Mouse (Mus musculus) spleen, postnatal 14 days (tissue): ENCODE measurements around the gene Prmt3.

ENCODE experiments used
- DNase-seq, 2 experiments: peaks; one replicate each; pipeline ENCODE4 v3.0.0; 2021 to 2022; ENCODE audit warnings: low spot score in 2 of 2

Prmt3 gene

DNA sequence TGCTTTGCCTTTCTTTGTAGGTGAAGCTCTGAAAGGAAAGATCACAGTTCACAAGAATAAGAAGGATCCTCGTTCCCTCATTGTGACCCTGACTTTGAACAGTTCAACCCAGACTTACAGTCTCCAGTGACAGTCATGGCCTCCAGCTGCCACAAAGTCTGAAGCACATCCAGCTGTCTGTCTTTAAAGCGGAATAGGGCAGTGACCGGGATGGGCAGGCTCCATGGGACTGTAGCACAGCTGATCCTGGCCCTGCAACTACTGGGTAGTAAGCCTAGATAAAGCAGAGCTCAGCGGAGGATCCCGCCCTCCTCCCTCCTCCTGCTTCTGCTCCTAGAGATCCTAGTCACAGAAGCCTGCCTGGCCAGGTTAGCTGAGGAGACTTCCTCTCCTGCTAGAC, 79.2 kb downstream of the Prmt3 start:
- no peak for DNase-seq

GRCm38 (mm10) chr7:49858257-49858656, 80.1 kb downstream of the Prmt3 start:
- DNase-seq, result no peak

DNA sequence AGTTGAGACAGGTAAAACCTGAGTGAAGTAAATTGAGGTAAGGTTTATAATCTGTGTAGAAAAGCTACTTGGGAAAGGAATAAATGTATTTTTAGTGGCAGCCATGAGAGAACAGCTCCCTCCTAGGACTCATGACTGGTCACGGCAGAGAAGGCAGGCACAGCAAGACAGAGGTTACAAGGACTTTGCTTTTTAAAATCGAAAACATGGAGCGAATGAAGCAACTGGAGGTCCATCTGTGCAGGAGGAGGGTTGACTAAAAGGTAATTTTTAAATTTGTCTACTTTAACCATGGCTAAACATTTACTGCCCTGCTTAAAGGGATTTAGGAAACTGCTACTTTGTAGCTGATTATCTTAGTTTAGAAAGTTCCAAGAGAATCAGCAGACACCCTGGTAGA, 81.7 kb downstream of the Prmt3 start:
- no peak for DNase-seq

GRCm38 (mm10) chr7:49861196-49861595, 83.0 kb downstream of the Prmt3 start:
- DNase-seq, result no peak

- DNase-seq, result no peak
Measured at GRCm38 (mm10) chr7:49863753-49864152, 85.6 kb downstream of the Prmt3 start.

DNA sequence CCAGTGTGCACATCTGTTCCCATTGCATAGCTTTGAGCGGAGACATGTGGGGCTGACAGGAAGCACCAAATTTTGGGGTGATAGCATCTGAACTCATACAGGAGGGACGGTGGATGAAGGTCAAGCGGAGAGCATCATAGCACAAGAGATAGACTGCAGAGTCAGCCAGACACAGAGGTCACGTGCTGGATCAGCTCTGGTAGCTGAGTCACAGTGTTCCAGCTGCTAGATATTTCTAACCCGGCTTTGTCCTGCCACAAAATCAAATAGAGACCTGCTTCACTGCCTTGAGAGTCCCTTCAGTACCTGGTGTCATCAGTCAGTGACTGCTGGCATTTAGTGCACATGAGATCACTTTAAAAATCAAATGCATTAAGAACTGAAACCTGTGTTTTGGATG, 91.5 kb downstream of the Prmt3 start:
- DNase-seq, result no peak

GRCm38 (mm10) chr7:49870276-49870675, 92.1 kb downstream of the Prmt3 start:
- DNase-seq, result no peak

- DNase-seq, result no peak
Measured at GRCm38 (mm10) chr7:49877307-49877706, 99.2 kb downstream of the Prmt3 start.

- DNase-seq, result no peak
Measured at GRCm38 (mm10) chr7:49879051-49879450, 100.9 kb downstream of the Prmt3 start.

- DNase-seq, result no peak
Measured at GRCm38 (mm10) chr7:49879998-49880707, 102.0 kb downstream of the Prmt3 start.

GRCm38 (mm10) chr7:49882288-49882687, 104.1 kb downstream of the Prmt3 start:
- no peak for DNase-seq

GRCm38 (mm10) chr7:49882694-49883389, 104.7 kb downstream of the Prmt3 start:
- DNase-seq, result no peak

GRCm38 (mm10) chr7:49887776-49888390, 109.7 kb downstream of the Prmt3 start:
- no peak for DNase-seq

GRCm38 (mm10) chr7:49894786-49895185, 116.6 kb downstream of the Prmt3 start:
- no peak for DNase-seq

GRCm38 (mm10) chr7:49895296-49895695, 117.2 kb downstream of the Prmt3 start:
- no peak for DNase-seq

DNA sequence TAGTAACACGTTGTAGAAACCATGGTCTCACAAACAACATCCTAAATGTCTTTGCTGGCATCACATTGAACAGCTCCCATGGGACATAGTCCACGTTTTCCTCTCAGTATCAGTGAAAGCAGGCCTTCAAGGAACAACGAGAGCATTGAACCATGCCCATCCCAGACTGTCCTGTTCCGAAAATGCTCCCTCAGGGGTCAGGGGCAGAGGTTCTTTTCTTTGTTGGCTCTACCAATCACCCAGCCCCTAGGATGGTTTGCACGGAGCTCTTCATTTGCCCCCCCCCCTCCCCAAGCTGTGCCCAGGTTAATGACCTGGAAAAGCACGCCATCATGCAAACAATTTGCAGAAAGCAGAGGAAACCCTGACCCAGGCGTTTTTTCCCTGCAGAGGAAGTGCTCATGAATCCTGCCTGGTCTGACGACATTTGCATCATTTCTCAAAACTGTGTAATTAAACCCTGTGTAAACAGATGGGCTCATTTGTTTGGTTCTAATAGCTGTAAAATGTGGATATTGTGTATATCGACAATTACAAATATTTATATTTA, 123.9 kb downstream of the Prmt3 start:
- no peak for DNase-seq

GRCm38 (mm10) chr7:49907191-49908171, 129.3 kb downstream of the Prmt3 start:
- no peak for DNase-seq
